Mouse (Mus musculus) layer of hippocampus, adult 9-10 months (tissue): ENCODE measurements around the gene Lhfpl3.
"Not testable (repeated sequence)": the region's sequence is repeated elsewhere in the genome, so short reads cannot be mapped to it uniquely, and the experiment has no call there.

Experiments used
- DNase-seq: peaks from one replicate; pipeline ENCODE4 v3.0.0; 2022; ENCODE audit warnings: low spot score

Lhfpl3 gene

DNA sequence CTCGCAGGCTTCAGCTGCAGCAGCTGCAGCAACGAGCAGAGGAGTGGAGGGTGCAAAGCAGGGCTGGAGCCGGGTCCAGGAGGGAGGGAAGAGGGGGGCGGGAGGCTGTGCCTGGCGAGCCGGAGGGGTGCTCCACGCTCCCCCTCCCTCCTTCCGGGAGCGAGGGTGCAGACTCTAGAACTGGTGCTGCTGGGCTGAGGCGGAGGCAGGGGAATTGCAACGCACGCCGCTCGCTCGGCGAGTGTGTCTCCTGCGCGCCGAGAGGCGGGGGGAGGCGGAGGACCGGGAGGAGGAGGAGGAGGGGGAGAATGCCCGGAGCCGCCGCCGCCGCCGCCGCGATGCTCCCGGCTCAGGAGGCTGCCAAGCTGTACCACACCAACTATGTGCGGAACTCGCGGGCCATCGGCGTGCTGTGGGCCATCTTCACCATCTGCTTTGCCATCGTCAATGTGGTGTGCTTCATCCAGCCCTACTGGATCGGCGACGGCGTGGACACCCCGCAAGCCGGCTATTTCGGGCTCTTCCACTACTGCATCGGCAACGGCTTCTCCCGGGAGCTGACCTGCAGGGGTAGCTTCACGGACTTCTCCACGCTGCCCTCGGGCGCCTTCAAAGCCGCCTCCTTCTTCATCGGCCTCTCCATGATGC lies at the start of gene Lhfpl3:
Lhfpl3 (plus strand) TSS at position 175 of the 648 bp plus-strand sequence.
- DNase-seq = no peak

DNA sequence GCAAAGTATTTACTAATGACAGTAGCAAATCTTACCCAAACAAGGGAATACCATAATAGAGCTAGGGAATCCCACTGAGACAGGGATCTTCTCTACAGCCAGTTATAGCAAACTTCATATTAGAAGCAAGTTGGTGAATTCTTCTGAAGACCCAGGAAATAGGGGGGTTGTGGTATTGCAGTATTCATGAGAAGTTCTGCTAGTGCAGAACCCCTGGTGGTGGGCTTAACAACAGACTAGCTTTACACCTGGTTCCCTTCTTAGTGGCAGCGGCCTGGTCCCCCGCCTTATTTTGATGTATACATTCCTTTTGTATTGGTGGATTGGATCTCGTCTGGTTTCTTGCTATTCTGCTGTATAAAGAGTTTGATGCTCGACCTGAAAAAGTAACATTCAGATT lies 39.6 kb upstream of the Lhfpl3 start:
- DNase-seq = not testable (repeated sequence)

DNA sequence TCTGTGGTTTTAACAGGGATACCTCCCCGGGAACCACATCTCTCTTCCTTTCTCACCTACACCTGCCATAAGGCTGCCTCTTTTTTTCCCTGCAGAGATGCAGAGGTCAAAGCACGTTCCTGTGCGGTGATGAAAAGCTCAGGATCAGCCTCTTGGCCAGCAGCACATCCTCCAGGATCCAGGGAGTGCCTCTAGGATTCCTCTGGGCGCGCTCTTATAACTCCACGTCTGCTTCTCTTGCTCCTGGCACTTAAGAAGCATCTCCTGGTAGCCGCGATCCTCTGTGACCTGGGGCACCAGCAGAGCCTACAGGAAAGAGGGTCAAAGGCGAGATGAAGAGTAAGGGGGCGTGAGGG lies 352 bp upstream of the Lhfpl3 start:
- no peak for DNase-seq

DNA sequence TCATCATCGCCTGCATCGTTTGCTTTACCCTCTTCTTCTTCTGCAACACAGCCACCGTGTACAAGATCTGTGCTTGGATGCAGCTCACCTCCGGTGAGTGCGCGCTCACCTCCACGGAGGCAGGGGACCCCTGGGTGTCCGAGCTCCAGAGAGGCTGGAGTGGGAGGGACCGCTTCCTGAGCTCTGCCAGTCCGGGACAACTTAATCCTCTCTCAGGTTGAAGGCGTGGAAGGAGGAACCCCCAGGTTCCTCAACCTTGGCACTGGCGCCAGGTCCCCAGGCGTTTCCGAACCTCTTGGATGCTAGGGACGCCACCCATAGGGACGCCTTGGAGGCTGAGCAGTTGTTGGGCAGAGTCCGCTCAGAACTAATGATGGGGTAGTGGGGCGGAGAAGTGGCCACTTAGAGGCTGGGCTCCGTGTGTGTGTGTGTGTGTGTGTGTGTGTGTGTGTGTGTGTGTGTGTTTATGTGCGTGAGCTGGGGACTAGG lies 718 bp downstream of the Lhfpl3 start:
- no peak for DNase-seq

DNA sequence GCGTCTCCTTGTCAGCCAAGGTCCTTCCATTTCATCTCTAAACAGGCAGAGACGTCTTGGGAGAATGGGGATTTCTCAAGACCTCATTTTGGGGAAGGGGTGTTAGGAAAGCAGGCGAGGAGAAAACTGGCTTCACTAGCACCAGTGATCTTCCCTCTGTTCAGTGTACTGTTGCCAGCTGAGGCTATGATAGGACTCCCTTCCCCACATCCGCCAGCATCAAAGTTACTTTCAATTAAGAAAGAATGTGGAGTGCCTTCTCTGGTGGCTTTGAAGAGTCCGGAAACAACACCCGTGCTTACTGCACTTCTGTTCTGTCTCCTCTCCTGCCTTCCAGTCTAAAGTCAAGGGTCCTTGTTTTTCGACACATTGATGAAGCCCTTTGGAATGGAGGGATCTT lies 1.4 kb downstream of the Lhfpl3 start:
- DNase-seq = no peak

DNA sequence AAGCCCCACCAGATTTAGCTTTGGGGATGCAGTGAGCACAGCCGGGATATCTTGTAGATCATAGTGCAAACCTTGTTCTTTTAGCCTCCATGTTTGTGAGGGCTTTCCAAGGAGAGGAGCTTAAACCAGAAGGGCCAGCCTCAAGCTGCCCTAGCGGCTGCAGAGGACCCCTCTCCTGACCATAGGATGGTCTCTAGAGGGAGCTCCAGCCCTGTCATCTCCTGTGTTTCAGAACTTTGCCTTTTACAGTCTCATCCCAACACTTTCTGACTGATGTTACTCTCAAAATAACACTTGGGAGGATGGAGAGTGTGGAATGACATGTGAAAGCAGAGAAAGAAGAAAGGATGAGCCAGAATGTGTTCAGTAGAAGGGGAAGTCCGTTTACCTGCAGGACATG lies 11.4 kb downstream of the Lhfpl3 start:
- DNase-seq = no peak

DNA sequence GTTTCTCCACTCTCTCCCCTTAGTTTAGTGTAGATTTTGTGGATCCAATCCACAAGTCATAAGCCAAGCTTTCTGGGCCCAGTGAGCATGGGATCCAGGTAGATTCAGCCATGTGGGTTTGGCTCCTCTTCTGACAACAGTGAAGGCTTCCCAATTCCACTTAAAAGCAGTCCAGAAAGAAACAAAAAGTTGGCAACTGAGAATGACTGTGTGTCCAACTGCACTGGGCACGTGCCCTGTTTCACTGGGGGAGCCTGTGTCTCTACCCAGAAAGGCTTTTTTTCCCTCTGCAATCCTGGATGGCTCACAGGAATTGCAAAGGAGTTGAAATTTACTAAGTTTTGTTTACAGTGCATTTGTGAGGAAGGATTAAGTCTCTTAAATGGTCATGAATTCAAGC lies 24.9 kb downstream of the Lhfpl3 start:
- DNase-seq = no peak

DNA sequence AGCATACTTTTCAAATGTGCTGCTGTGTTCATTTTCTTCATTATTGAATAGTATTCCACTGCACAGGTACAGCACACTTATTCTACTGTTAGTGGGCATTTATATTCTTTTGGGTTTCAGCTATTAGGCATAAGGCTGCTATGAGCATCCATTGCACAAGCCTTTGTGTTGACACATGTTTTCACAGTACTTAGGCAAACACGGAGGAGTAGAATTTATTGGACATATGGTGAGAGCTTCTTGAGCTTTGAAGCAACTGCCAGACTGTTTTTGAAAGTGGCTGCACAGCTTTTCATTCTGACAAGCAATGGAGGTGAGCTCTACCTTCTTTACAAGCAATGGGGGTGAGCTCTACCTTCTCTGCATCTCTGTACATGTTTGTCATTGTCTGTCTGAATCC lies 49.5 kb downstream of the Lhfpl3 start:
- DNase-seq = peak; percentile 2

DNA sequence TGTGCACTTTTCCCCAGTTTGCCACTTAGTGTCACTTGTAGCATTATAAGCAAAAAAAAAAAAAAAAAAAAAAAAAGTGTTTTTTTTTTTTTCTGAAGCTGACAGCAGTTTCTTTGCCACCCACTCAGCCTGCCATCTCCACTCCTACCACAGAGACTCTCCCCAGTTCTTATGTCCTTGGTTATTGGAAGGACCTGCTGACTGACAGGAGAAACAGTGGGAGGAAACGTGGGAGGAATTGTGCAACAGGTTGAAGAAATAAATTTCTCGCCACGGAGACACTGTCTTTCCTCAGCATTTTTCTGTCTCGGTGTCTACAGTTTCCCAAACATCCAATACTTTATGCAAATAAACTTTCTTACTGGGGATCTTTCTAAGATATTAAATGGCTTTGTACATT lies 67.6 kb downstream of the Lhfpl3 start:
- no peak for DNase-seq

DNA sequence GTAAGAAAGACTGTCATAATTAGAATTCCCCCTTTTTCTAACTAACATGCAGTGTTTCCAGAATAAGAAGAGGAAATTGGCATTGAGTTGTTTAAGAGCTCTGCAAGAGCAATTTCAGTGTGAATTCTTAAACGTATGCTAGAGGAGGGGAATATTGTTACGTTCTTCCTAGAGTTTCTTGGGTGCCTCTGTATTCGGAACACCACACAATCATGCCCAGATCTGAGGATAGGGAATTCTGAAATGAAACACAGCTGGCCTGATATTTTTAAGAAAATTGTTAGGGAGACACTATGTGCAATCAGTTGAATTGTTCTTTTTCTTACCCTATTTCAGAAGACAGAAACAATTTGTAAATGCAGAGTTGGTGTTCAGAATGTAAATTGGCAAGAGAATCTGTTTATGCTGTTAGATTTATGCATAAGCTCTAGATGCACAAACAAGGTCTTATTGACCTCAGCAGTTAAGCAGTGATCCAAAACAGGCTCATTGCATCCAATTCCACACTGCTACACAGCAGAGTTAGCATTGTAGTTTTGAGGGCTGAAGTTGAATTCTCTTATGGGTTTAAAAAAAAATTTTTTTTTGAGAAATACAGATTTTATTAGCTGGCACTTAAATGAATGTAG lies 84.1 kb downstream of the Lhfpl3 start:
- no peak for DNase-seq

DNA sequence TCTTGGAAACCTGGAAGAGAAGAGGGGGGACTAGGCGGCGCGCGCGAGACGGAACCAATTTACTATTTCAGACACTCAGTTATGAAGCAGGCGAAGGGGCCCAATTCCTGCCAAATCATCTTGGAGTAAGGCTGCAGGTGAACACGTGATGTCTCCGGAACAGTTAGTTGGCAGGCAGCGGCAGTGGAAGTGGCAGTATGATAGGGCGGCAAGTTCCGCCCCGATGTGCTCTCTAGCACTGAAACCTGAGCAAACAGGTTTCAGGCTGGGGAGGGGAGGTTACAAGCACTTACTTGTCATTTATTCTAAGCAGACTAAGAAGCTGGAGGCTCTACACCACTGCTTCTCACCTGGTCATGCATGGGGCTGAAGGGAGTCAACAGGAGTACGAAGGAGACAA lies 105.7 kb downstream of the Lhfpl3 start:
- no peak for DNase-seq

DNA sequence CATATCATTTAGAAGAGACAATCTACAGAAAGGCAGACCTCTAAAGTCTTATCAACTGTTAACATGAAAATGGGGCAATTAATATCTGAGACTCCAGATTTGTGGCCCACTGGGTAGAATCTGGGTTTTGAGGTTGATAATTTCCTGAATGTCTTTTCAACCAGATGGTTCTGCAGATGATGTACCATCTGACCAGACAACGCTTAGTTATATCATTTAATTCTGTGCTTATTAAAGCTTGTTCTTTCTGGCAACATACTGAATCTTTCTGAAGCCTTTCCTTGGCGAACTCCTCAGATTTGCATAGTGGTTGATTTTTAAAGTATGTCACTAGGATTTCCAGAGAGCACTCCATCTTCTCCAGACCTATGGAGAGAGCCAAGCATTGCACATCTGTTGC lies 107.6 kb downstream of the Lhfpl3 start:
- peak; percentile 38 for DNase-seq

DNA sequence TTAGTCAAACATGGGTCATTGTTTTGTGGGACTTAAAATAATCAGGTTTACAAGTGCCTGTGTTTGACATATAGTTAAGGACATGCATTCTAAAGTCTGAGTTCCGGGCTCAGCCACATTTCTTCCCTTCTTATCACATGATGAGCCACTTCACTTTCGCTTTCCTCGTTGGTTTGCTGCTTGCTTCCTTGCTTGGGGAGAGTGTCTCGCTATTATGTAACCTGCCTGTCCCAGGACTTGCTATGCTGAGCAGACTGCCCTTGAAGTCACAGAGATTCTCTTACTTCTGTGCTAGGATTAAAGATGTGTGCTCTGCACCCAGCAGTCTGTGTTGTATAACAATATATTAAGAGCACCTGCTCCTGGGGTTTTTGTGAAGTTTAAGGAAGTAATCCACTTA lies 110.6 kb downstream of the Lhfpl3 start:
- no peak for DNase-seq

DNA sequence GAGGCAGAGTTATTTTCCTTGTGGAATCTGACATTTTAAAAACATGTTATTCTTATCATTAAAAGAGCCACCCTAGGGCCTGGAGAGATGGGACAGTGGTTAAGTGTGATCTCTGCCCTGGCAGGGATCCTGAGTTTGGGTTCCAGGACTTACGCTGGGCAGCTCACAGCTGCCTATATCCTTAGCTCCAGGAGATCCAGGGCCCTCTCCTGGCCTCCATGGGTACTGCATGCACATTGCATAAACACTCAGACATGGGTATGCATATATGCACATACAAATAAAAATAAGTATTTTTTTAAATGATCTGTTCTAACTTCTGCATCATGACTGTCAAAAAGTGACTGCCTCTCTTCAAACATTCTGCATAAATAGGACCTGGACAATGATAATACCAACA lies 115.5 kb downstream of the Lhfpl3 start:
- DNase-seq = no peak

DNA sequence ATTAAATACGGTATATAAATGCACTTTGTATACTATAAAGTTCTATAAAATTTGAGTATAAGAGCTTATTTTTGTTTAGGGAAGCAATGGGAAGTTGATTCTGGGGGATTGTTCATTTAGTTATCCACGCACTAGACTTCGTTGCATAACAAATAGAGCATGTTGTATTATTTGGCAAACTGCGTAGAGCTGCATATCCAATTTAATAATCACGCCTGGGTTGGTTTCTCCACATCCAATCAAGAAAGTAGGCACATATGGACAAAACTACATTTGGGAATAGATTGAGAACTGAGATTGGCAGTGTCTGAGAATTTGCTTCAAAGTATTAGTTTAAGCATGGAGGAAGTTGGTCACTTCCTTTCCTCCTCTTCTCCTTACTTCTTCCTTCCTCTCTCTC lies 123.2 kb downstream of the Lhfpl3 start:
- DNase-seq = no peak

DNA sequence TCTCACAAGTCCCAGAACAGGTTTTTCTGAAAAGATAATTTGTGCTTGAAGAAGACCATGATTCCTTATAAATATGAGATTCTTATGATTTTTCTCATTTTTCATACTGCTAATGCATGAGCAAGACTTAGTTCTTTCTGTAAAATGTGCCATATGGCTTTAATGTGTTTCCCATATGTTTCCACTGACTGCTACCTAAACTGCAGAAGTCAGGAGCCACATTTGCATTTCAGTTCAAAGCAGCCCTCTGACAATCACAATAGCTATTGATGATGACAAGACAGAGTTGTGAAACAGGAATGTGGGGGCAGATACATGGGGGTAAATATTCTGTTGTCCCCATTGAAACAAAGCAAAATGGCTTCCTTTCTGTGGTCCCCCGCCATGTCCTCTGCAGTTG lies 126.6 kb downstream of the Lhfpl3 start:
- DNase-seq = no peak

DNA sequence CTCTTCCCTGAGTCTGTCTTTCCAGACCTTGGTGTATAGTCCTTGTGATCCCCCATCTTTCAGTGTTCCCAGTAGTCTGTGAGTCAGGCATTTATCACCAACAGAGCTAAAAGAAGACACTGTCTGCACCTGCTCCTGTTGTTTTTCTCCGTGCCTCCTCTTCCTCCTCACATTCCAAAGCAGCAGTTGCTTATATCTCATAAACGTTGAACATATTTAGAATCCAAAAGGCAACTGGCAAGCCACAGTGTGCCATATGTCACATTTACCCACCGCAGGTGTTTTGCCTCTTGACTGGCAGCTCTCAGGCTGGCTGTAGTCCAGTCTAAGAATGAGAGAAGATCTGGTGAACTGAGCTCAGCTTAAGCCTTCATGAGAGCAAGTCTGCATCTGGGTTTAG lies 142.5 kb downstream of the Lhfpl3 start:
- peak; percentile 33 for DNase-seq

DNA sequence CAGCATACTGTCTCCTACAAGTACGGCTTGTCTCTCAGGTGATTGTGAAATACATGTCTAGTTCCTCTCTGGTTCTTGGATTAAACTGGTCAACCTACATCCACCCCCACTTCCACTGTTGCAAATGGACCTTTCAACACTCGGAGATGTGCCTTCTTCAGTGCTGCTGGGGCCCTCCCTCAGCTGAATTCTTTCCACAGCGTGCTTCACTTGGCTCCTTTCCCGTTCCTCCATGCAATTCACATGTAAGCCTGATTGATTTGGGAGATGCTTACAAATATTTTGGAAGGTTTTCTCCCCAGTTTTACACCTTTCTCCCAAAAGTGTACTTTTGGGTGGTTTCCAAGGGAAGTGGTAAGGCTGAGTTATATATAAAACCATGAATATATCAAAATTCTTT lies 143.6 kb downstream of the Lhfpl3 start:
- DNase-seq = no peak

DNA sequence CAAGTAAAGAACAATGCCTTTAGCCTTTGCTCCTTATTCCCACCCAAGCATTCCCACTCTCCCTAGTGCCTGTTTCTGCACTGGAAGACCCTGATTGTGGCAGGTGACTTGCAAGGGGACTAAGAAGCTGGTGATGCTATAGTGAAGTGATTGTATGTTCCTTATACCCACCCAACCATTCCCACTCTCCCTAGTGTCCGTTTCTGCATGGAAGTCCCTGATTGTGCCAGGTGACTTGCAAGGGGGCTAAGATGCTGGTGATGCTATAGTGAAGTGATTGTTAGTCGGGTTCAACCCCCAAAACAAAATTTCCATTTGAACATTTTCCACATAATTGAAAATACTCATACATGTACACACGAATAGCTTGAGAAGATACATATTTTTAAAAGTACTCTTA lies 151.4 kb downstream of the Lhfpl3 start:
- DNase-seq = no peak

DNA sequence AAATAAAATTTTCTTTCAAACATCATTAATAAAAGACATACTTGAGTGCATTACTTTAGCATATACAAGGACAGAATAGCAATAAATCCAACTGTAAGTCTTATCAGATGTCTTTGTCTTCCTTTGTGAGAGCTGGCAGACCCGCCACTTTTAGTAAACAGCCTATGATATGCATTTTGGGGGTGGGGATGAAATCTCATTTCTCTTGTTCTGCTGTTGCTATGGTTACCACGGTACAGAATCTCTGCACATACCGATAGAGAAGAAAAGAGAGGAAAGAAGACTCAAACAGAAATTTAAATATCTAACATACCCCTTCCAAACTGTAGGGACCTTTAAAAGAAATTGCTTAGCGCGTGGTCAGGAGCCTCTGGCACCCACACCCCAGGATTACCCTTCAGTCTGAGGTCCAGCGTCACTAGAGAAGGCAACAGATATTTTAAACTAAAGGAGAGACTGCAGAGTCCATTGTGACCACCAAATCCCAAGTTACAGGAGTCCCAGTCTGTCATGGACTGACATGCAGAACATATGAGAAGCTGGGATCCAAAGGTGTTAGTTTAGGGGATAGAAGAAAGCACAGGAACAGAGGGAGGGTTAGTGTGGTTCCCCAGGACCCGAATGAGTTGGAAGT lies 151.9 kb downstream of the Lhfpl3 start:
- no peak for DNase-seq

DNA sequence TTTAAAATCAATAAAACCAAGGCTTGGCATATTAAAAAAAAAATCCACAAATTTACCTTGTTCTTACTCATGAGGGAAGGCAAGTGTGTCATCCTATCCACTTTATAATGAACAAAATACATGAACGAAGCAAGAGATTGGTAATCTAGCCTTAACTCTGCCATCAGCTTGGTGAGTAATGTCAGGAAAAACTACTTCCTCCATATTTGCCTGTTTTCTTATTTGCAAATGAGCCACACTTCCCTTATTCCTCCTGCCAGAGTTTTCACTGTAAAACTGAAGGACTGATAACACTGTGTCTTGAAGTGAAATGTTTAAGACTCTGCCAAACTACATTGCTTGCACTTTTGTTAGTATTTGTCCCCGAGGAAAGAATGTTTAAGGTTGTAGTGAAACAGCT lies 152.7 kb downstream of the Lhfpl3 start:
- no peak for DNase-seq

DNA sequence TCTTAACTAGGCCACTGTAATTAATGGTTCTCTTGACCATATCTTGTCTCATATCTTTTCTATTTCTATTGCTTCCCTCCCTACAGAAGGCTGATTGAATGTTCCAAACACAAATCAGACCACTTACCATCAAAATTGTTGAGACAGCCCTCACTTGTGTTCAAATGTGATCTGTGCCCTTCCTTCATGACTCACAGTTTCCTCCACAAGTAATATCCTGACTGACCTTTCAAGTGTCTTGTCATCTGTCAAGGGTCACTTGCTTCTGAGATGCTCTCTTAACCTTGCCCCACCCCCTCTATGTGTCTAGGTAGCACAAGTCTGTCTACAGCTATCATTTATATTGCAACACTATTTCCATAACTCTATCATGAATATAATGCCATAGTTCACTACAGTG lies 154.1 kb downstream of the Lhfpl3 start:
- DNase-seq = no peak

DNA sequence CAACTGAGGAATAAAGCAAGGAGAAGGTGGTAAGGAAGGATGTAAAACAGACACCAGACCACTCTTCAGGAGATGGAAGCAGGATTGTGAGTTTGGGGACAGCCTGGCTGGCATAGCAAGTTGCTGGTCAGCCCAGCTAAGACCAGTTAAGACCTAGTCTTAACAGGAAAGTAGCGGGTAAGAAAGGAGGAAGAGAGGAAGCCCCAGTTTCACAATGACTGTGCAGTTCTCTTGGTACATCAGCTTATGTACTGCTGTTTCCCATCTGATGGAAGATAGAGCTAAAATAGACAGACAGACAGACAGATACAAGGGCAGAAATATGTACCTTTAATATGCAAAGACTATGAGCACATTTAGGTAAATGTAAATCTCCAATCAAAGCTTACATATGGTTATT lies 171.3 kb downstream of the Lhfpl3 start:
- peak; percentile 5 for DNase-seq

DNA sequence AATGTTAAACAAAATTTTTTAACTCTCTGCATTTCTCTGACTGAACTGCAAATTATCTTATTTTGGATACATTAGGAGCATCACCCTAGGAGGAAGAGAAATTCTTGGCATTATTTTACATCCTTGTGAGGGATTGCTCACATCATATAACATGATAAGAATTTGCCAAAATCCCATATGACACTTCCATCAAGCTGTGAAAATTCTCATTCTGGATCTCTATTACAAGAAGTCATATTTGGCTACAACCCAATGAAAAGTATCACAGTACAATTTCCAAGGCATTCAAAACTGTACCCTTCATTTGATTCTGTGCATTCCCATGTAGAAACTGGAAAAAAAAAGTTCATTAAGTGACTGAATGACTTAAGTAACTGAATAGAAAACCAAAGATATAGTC lies 180.3 kb downstream of the Lhfpl3 start:
- no peak for DNase-seq
